Mouse (Mus musculus): Measurements from ENCODE around the gene Nupl1. TPM values are rescaled to one million over a fixed set of nuclear protein-coding genes. Genes with fewer than 3 reads are reported as not detected.

Gene Nupl1
- polyA plus RNA-seq, 1 experiment: not detected

- whole genome bisulfite sequencing: 95% methylated on average over 7 of the region's 7 CpGs
- no peak overlapping the region for H3K27ac ChIP-seq (ENCODE audit: control insufficient read depth, insufficient read depth, low read length)
- no peaks in the 10 kb centered on the region for H3K4me1 ChIP-seq (replicated peaks; ENCODE audit: control insufficient read depth, insufficient read depth, low read length)
- no peak for DNase-seq
- no peaks in the 10 kb centered on the region for H3K36me3 ChIP-seq (ENCODE audit: control insufficient read depth, insufficient read depth, low read length)
- no peaks in the 10 kb centered on the region for H3K27me3 ChIP-seq (ENCODE audit: control insufficient read depth, insufficient read depth, low read length)
- TF ChIP-seq CTCF (IDR thresholded peaks at IDR 0.05; ENCODE audit: borderline replicate concordance, control insufficient read depth, extremely low read depth, insufficient read depth, low read length, poor library complexity) (no peak), POLR2A (IDR thresholded peaks at IDR 0.05; ENCODE audit: control insufficient read depth, extremely low read depth, insufficient read depth, low read length, poor library complexity) (no peak)
- no peak overlapping the region for H3K4me3 ChIP-seq (ENCODE audit: control insufficient read depth, insufficient read depth, low read length)
Observed at GRCm38 (mm10) chr14:60209166-60209565, 42.1 kb downstream of the Nupl1 start.

GRCm38 (mm10) chr14:60204993-60205392, 46.2 kb downstream of the Nupl1 start:
- H3K4me3 ChIP-seq (ENCODE audit: control insufficient read depth, insufficient read depth, low read length): no peak overlapping the region
- DNase-seq: no peak
- no peak for TF ChIP-seq CTCF (IDR thresholded peaks at IDR 0.05; ENCODE audit: borderline replicate concordance, control insufficient read depth, extremely low read depth, insufficient read depth, low read length, poor library complexity)
- no peak for TF ChIP-seq POLR2A (IDR thresholded peaks at IDR 0.05; ENCODE audit: control insufficient read depth, extremely low read depth, insufficient read depth, low read length, poor library complexity)
- H3K4me1 ChIP-seq (replicated peaks; ENCODE audit: control insufficient read depth, insufficient read depth, low read length): no peaks in the 10 kb centered on the region
- no peaks in the 10 kb centered on the region for H3K36me3 ChIP-seq (ENCODE audit: control insufficient read depth, insufficient read depth, low read length)
- H3K27me3 ChIP-seq (ENCODE audit: control insufficient read depth, insufficient read depth, low read length): no peaks in the 10 kb centered on the region
- no peak overlapping the region for H3K27ac ChIP-seq (ENCODE audit: control insufficient read depth, insufficient read depth, low read length)
- 68% methylated on average over 6 of the region's 6 CpGs for whole genome bisulfite sequencing

GRCm38 (mm10) chr14:60196884-60197283, 54.3 kb downstream of the Nupl1 start, which contains the start of gene Atp8a2:
Gene Atp8a2, minus strand, starts transcription at chr14:60197179.
- no peak within 1 kb of the TSS for H3K27ac ChIP-seq (ENCODE audit: control insufficient read depth, insufficient read depth, low read length)
- H3K4me3 ChIP-seq (ENCODE audit: control insufficient read depth, insufficient read depth, low read length): no peak within 1 kb of the TSS
- WGBS: 86% methylated on average over 7 of the region's 7 CpGs
- H3K4me1 ChIP-seq (replicated peaks; ENCODE audit: control insufficient read depth, insufficient read depth, low read length): no peaks in the 10 kb centered on the region
- H3K36me3 ChIP-seq (ENCODE audit: control insufficient read depth, insufficient read depth, low read length): no peaks in the 10 kb centered on the region
- TF ChIP-seq CTCF (IDR thresholded peaks at IDR 0.05; ENCODE audit: borderline replicate concordance, control insufficient read depth, extremely low read depth, insufficient read depth, low read length, poor library complexity) (no peak), POLR2A (IDR thresholded peaks at IDR 0.05; ENCODE audit: control insufficient read depth, extremely low read depth, insufficient read depth, low read length, poor library complexity) (no peak)
- no peak for DNase-seq
- H3K27me3 ChIP-seq (ENCODE audit: control insufficient read depth, insufficient read depth, low read length): no peaks in the 10 kb centered on the region

- DNase-seq: no peak
- TF ChIP-seq POLR2A (IDR thresholded peaks at IDR 0.05; ENCODE audit: control insufficient read depth, extremely low read depth, insufficient read depth, low read length, poor library complexity) (no peak), CTCF (IDR thresholded peaks at IDR 0.05; ENCODE audit: borderline replicate concordance, control insufficient read depth, extremely low read depth, insufficient read depth, low read length, poor library complexity) (no peak)
- 97% methylated on average over 5 of the region's 5 CpGs for WGBS
Observed at GRCm38 (mm10) chr14:60195999-60196398, 55.2 kb downstream of the Nupl1 start.

GRCm38 (mm10) chr14:60194606-60195005, 56.6 kb downstream of the Nupl1 start:
- 52% methylated on average over 1 of the region's 1 CpGs for WGBS
- TF ChIP-seq CTCF (IDR thresholded peaks at IDR 0.05; ENCODE audit: borderline replicate concordance, control insufficient read depth, extremely low read depth, insufficient read depth, low read length, poor library complexity): no peak
- no peak for TF ChIP-seq POLR2A (IDR thresholded peaks at IDR 0.05; ENCODE audit: control insufficient read depth, extremely low read depth, insufficient read depth, low read length, poor library complexity)
- Histone ChIP-seq H3K27ac (ENCODE audit: control insufficient read depth, insufficient read depth, low read length) (no peak overlapping the region), H3K4me1 (replicated peaks; ENCODE audit: control insufficient read depth, insufficient read depth, low read length) (no peaks in the 10 kb centered on the region), H3K27me3 (ENCODE audit: control insufficient read depth, insufficient read depth, low read length) (no peaks in the 10 kb centered on the region), H3K4me3 (ENCODE audit: control insufficient read depth, insufficient read depth, low read length) (no peak overlapping the region), H3K36me3 (ENCODE audit: control insufficient read depth, insufficient read depth, low read length) (no peaks in the 10 kb centered on the region)
- no peak for DNase-seq

More at GRCm38 (mm10) chr14:60195999-60196398, 55.2 kb downstream of the Nupl1 start:
- H3K27ac ChIP-seq (ENCODE audit: control insufficient read depth, insufficient read depth, low read length): no peak overlapping the region
- H3K4me1 ChIP-seq (replicated peaks; ENCODE audit: control insufficient read depth, insufficient read depth, low read length): no peaks in the 10 kb centered on the region
- H3K27me3 ChIP-seq (ENCODE audit: control insufficient read depth, insufficient read depth, low read length): no peaks in the 10 kb centered on the region
- no peaks in the 10 kb centered on the region for H3K36me3 ChIP-seq (ENCODE audit: control insufficient read depth, insufficient read depth, low read length)
- no peak overlapping the region for H3K4me3 ChIP-seq (ENCODE audit: control insufficient read depth, insufficient read depth, low read length)

GRCm38 (mm10) chr14:60189771-60190170, 61.5 kb downstream of the Nupl1 start:
- TF ChIP-seq CTCF (IDR thresholded peaks at IDR 0.05; ENCODE audit: borderline replicate concordance, control insufficient read depth, extremely low read depth, insufficient read depth, low read length, poor library complexity): no peak
- no peak for TF ChIP-seq POLR2A (IDR thresholded peaks at IDR 0.05; ENCODE audit: control insufficient read depth, extremely low read depth, insufficient read depth, low read length, poor library complexity)
- H3K4me1 ChIP-seq (replicated peaks; ENCODE audit: control insufficient read depth, insufficient read depth, low read length): no peaks in the 10 kb centered on the region
- no peaks in the 10 kb centered on the region for H3K36me3 ChIP-seq (ENCODE audit: control insufficient read depth, insufficient read depth, low read length)
- DNase-seq: no peak
- WGBS: 65% methylated on average over 5 of the region's 5 CpGs
- H3K27me3 ChIP-seq (ENCODE audit: control insufficient read depth, insufficient read depth, low read length): no peaks in the 10 kb centered on the region
- no peak overlapping the region for H3K27ac ChIP-seq (ENCODE audit: control insufficient read depth, insufficient read depth, low read length)
- H3K4me3 ChIP-seq (ENCODE audit: control insufficient read depth, insufficient read depth, low read length): no peak overlapping the region
